Mouse (Mus musculus): Measurements from ENCODE around the gene Dlx1. TPM values are rescaled to one million over a fixed set of nuclear protein-coding genes. Genes with fewer than 3 reads are reported as not detected.

The Dlx1 gene
- total RNA-seq (2021): under 1 TPM; 0.23 to 0.43 TPM
- long read RNA-seq, experiment 1: 0 reads
- long read RNA-seq, experiment 2: 0 reads

DNA sequence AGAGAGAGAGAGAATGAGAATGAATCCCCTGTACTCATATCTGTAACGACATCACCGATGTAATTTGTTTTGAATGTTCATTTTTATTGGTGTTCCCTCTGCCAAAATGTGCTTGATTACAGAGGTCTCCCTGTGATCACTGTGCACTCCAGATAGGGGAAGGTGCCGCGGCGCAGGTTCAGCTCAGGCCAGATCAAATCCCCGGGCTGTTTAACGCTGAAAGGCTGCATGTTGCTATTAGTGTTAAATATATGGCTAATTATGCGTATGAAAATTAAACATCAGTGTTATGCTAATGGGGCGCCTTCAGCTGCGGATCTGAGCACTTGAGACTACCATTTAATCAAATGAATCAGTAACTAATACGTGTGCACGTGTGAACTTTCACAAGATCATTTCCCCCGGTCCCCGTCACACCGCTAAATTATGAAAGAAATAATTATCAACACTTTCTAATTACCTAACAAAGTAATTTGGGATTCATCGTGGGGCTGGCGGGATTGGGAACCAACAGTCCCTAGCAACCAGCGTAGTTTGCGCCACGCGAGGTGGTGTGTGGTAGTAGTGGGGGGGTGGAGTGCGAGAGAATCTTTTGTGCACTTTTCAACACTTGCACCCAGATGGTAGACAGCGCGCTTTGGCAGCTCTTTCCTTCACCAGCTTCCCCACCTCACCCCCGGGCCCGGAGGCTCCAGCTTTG, at the start of gene Dlx1:
Gene Dlx1, plus strand, starts transcription at position 100 of the 700 bp plus-strand sequence.
- DNase-seq: no peak

DNA sequence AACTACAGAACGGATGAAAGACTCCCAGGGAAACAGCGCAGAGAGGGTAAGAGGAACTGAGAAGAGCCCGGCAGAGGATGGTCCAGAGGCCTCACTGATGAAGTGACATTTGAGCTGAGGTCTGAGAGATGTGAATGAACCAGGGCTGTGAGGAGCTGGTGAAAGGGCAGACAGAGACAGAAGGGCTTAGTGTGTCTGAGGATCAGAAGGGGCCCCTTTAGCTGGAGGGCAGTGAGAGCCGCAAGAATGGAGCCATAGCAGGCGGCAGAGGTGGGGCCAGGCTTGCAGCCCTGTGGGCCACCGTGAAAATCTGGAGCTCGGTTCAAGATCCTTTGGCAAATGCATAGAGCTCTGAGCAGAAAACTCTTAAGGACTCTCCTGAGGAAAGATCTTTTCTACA, 48.0 kb upstream of the Dlx1 start:
- no peak for DNase-seq

DNA sequence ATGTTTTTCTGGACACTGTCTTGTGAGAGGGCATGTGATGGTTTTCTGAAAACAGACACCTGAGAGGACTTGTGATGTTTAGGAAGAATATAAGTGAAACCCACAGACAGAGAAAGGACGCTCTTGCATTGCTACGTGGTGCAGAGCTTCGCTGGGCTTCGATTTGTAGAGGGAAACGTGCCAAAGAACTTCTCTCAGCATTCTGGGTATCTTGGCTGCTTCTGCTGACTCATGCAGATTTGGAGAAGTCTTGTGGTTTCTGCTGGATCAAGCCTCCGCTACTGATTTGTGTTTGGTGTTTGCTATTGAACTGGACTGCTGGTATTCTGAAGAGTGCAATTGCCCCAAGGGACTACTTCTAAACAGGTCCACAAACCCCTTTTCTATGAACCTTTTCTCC, 46.1 kb upstream of the Dlx1 start:
- DNase-seq: no peak

DNA sequence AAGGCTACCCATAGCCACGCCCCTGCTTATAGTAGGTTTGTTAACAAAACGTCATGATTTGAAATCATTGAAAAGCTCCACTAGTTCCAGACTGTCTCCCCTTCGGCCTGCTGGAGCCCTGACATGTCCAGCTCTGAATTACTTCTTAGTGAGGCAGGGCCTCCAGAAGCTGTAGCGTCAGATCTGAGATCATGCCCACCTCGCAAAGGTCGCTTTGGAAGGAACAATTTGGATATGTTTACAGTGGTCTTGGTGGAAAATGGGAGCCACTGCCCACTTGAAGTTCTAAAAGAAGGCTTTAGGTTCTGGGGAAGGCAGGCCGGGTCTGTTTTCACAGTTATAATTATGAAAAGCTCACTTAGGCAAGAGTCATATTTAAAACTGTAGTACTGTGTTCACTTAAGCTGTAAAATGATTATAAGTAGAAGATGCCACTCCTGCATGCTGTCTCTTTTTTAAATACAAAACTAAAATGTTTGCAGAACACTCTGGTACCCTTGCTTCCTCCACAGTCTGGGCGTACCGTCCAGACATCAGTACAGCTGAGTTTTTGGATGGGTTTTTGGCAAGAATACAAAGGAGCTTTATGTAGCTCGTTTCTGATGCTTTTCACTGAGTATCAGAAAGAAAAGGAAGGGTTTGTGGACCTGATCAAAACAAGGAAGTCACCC, 44.7 kb upstream of the Dlx1 start:
- no peak for DNase-seq

DNA sequence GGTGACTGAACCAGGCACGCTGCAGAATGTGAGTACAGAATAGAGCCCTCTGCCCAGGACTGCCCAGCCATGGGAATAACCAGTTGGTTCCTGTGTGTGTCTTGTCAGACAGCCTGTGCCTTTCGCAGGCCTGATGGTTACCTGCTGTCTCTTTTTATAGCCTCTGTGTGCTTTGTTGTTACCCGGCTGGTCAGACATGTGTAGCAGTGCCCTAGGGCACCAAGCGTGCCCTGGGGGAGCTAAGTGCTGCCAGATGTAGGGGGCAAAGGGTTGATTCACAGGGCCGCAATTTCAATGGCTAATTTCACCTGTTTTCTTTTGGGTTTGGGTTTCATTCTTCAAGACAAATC, 44.2 kb upstream of the Dlx1 start:
- no peak for DNase-seq

DNA sequence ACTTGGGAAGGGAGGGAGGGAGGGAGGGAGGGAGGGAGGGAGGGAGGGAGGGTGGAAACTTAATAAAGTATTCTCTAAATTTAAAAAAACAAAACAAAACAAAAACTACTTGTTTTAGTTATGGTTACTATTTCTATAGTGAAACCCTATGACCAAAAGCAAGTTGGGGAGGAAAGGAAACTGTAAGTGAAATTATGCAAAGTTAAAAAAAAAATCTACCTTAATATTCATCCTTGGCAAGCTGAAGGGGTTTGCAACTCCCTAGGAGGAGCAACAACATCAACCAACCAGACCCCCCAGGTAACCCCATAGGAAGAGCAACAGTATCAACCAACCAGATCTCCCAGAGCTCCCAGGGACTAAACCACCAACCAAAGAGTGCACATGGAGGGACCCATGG, 36.6 kb upstream of the Dlx1 start:
- DNase-seq: no peak

DNA sequence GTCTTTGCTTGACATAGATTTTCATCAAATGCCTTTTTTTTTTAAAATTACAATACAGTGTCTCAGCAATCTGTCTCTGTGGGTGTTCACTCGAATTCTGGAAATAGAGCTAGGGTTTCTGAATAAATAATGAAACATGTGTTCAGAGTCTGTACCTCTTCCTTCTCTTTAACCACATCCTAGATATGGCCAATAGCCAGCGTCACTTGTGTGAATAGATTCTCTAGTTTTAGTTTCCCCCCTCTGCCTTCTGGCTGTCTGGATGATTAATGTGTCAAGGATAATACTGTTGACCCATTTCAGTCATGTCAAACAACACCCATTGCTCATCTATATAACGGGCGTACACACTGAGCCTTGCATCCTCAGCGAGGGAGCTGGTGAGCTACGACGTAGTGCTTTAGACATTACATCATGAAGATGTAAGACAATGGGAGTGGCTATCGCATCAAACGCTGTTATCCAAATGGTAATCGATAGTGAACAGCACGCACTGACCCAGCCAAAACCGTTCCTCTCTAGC, 34.7 kb upstream of the Dlx1 start:
- no peak for DNase-seq

DNA sequence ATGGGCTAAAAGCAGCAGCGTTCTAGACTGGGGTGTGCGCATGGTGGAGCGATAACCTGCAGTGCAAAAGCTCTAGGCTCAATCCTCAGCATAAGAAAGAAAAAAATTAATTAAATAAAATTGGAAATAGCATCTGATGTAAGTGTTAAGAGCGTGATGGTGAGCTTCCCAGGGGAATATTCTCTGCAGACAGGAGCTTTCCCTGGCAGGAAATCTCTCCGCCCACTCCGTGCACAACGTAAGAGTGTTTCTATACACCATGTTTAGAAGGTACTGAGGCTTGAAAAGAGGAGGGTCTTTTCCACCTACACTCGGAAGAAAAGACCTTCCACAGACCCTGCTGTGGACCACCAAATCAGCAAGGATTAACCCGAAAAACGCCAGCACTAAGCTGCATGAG, 33.4 kb upstream of the Dlx1 start:
- no peak for DNase-seq

DNA sequence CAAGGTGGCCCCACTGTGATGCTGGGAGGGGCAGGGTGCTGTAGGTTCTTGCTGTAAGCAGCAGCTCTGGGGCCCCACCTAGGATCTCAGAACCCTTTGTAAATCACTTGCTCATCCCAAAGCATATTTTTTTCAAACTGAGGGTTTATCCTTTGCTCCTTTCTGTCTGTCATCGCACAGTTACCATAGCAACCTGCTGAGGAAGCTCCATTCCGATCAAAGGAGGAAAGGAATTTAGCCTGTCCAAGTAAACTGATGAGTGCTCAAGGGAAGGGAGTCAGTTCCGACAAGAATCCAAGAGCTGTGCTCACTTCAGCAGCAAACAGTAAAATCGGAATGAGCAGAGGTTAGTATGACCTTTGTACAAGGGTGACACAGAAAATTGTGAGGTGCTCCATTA, 32.9 kb upstream of the Dlx1 start:
- DNase-seq: no peak

DNA sequence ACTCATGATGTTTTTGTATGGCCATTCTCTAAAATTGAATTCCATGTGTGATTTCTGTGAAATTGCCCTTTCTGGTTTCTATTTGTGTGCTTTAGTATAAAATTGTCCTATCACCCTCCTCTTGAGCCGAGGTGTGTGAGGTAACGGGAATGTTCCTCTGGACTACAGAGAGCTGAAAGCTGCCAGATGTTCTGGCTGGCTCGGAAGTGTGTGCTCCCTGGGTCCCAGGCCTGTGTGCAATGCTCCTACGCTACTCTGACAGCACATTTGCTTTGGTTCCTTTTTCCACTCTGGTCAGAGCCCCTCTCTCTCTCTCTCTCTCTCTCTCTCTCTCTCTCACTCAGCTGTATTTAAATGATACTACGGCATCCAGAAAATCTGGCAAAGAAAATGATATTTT, 30.7 kb upstream of the Dlx1 start:
- no peak for DNase-seq

DNA sequence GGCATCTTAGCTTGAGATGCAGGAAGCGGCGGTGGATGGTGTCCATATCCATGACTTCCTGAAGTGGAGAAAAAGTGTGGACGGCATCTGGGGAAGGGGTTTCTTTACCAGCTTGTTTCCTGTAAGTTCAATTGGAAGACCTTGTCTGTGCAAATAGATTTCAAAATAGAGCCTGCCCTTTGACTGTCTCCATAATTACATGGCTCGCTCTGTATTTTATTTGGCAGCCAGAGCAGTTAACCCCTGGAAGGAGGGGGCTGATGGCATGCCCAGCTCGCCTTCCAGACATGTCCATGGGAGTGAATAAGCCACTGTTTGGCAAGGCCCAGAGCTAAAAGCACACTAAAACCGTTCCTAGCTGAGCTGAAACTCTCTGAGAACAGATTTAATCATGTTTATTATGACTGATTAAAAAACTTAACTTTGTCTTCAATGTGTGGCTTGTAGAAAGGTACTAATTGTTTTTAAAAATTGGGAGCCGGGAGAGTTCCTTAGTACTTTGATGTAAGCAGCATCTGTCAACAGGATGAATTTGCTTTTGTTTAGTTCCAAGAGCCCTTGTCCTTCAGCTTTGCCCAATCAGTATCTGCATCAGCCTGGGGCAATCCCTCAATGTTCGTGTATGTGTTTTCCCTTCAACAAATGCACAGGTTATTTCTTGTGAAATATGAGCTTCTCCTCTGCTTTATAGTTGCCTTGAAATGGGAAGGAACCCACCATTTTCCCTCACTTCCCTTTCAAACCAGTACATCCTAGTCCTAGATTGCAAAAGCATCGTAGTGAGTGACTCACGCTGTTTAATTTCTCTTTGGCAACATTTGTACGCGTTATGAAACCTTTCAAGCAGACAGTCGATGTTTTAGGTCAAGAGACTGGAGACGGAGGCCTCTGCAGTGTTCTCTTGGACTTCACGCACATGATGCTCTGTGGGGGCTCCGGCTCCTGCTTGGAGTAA, 28.4 kb upstream of the Dlx1 start:
- peak; percentile 14 to 20 for DNase-seq

DNA sequence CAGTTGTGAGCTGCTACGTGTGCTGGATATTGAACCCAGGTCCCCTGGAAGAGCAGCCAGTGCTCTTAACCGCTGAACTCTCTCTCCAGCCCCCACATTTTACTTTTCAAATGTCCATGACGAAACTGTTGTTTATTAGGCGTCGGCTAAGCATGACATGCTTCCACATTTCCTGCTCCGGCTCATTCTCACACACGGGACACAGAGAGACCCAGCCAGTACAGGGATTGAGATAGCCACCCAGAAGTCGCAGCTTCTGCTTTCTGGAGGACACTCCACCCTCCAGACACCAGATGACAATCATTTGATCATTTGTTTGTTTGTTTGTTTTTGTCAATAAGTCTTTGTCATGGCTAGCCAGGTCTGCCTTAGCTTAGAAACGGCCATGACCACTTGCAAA, 23.1 kb upstream of the Dlx1 start:
- DNase-seq: no peak

DNA sequence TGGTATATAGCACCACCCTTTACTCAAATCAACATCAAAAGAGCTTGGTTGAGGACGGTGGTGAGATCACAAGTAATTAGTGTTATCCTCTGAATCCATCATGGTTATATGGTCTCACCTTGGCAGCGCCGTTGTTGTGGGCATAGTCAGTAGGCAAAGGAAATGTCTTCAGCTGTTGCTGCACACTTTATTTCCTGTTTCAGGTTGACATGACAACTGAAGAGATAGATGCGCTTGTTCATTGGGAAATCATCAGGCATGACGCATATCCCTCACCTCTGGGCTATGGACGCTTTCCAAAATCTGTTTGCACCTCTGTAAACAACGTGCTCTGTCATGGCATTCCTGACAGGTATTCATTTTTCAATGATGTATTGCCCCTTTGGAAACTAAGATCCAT, 16.7 kb upstream of the Dlx1 start:
- DNase-seq: no peak

DNA sequence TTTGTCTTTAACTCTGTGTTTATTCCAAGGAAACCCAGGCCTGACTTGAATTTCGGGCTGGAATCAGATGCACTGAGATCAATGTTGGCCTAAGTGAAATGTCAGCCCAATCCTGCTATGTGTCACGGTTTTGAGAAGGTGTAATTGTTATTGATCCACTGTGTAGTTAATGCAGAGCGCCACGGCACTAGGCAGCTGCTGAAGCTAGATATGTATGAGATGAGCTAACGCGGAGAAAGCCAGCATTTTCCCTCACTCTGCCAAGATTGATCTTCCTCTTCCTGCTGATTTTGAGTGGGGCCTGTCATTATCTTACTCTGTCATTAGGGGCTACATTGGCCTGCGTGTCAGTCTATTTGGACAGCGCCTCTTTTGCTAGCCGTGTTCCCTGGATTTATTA, 15.6 kb upstream of the Dlx1 start:
- DNase-seq: no peak

DNA sequence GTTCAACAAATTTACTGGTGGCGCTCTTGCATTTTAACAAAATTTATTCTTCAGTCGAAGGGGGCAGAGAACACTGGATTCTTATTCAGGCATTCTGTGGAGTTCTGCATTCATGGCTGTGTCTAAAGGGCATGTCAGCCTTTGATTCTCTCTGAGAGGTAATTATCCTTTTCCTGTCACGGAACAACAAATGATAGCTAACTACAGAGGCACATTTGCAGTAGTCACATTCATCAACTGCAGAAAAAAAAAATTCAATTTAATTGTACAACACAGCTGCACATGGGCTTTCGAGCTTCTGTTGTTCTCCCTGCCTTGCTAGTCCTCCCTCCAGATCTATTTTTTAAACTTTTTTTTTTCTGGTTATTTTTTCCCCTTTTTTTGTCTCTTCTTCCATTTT, 10.9 kb upstream of the Dlx1 start:
- DNase-seq: no peak

DNA sequence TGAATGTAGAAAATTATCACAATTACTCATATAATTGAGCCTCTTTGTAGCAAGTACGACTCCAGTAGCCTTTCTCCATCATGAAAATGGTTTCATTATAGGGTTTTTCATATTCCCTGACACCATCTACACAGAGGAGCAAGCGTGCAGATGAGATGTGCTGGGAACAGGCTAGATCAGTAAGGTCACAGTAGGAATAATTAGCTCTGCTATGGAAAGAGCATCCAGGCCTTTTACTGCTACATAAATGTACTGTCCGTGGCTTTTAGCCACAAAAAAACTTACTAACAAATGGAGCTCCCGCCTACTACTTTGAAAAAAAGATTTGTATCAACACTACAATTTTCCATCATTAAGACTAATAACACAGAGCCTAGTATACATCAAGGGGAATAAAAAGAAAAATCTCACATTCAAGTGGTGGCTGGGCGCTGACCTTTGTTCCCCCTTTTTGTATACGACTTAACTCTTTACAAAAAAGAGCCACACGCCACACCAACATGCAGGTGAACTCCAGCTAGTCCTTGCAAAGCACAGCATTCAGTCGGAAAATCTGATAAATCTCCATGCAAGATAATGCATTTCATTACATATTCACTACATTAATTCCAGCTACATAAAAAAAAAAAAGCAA, 10.3 kb upstream of the Dlx1 start:
- DNase-seq: no peak

DNA sequence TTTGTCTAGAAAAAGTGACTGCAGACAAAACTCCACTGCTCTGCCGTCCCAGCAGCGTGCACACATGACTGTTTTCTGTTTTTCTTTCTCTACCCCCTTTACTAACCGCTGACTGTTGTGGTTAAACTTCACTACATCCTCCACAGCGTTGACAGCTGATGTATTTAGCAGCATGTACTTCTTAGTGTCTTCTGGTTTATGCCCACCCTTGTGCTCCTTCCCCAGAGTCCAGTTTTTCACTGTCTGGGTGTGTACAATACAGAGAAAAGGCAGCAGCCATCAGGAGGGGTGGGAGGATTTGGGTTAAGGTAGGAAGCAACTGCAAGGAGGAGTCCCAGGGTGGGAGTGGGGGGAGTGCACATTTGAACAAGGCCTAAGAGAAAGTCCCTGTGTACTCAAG, 5.0 kb upstream of the Dlx1 start:
- no peak for DNase-seq

DNA sequence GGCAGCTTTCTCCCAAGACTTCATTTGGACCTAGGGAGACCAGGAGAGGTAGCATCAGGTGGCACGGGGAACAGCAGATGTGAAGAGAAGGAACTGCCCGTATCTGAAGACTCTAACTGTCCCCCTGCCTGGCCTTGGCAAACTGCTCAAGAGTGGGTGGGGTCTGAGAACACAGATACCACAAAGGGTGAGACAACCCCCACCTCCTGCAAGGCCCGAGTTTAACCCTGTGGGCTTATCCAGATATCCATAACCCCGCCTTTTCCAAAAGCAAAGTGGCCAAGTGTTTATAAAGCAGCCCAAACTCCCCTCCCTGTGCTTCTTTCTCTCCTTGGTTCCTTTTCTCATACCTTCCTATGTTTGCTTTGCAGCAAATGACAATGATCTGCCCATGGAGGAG, 4.5 kb upstream of the Dlx1 start:
- no peak for DNase-seq

DNA sequence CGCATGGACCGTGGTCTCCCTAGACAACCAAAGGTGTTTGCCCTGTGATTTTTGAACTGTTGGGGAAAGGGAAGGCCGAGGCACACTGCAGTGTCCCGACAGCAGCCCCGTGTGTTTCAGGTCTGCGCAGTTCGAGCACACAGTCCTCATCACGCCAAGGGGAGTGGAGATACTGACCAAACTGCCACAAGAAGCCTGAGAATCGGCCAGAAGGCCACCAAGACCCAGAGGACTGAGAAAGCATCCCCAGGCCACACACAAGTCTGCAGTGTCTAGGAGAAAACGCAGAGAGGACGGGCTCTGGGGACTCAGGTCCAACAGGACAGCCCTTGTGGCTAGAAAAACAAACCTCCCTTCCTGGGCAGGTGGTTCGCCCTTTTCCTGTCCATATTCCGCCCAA, 3.1 kb upstream of the Dlx1 start:
- DNase-seq: no peak

DNA sequence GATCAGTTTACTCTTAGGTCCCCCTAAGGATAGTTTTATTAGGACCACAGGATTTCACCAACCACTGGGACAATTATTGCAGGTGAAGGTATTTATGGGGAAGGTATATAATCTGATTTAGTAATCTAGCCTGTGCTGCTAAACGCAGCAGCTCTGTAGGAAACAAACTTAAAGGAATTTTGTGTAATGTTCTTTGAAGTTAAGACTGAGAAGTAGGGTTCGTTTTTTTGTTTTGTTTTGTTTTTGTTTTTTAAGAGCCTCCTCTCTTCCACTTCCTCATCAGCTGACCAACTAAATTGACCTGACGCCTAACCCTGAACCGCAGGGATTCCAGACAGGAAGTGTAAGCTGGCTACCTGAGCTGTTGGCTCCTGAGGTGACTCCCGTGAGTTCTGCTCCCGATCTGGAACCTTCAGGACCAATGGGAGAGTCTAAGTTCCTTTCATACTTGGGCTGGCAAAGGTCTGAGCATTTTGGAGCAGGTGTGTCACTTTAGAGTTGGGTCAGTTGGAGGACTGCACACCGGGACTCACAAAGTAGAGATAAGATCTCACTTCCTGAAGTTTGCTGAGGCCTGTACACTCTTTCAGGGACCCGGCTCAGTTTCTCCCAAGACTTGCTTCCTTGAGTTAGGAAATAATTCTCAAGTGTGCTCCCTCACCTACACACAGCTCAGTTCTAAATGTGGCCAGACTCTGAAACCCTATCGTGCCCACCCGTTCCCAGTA, 1.2 kb upstream of the Dlx1 start:
- DNase-seq: no peak

DNA sequence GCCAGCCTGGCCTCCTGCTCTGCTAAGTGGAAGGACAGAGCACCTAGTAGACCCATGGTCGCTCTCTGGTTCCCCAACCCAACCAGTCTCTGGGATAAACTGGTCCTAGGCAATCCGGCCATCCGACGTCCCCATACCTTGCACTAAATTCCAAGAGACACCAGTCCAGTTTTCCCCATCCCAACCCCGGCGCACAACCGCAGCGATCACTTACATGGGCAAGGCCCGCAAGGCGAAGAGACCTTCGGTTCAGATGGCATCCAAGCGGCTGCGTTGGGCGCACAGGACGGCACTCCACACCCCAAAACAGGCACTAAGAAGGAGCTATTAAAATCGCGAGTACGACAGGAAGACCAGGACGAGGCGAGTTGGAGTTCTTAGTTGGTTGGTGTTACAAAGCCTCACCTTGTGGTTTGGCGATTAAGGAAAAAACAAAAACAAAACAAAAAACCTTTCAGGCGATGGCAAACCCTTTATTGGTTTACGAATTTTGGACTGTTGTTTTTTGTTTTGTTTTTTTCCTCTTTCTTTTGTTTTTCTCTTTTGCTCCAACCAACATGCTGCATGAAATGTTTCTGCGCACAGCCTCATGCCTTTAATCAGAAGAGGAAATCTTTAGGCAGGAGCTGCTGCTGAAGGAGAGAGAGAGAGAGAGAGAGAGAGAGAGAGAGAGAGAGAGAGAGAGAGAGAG, 445 bp upstream of the Dlx1 start:
- DNase-seq: no peak
